Mouse (Mus musculus): ENCODE measurements around the gene Gm9936. TPM values are rescaled to one million over a fixed set of nuclear protein-coding genes. Genes with fewer than 3 reads are reported as not detected.
"Not testable (repeated sequence)": the region's sequence is repeated elsewhere in the genome, so short reads cannot be mapped to it uniquely, and the experiment has no call there.

Gene Gm9936
- total RNA-seq, 1 experiment = not detected

- DNase-seq (ENCODE audit: low read depth, low spot score) = peak; percentile 78
- peaks cover 1 to 4% of the 10 kb centered on the region in 2 experiments; a peak in 2 of 4 replicates for H3K4me1 ChIP-seq (ENCODE audit: control insufficient read depth in 2 of 2, insufficient read depth in 2 of 2, low read length in 2 of 2, poor library complexity in 1 of 2)
- in situ Hi-C loops (cut with MboI; ENCODE audit: low sequenced_read_pairs in 2 of 2, unreplicated experiment in 2 of 2) = no loop called here
- H3K27ac ChIP-seq (ENCODE audit: insufficient read depth, low read depth, low read length, poor library complexity, severe bottlenecking) = no peak overlapping the region
- H3K36me3 ChIP-seq (ENCODE audit: control insufficient read depth, insufficient read depth, low read length, poor library complexity, severe bottlenecking) = no peaks in the 10 kb centered on the region
- peak overlapping the region; percentile 53 for H3K9ac ChIP-seq (ENCODE audit: insufficient read depth, low read depth, low read length, poor library complexity, severe bottlenecking)
- TF ChIP-seq ZC3H11A (IDR thresholded peaks at IDR 0.05; ENCODE audit: borderline replicate concordance, low read depth, low read length) (peak; percentile 62), CHD2 (IDR thresholded peaks at IDR 0.05; ENCODE audit: low read depth, low read length) (no peak)
- H3K4me3 ChIP-seq (ENCODE audit: insufficient read depth in 1 of 2, low read depth in 1 of 2, low read length in 2 of 2, poor library complexity in 1 of 2, severe bottlenecking in 1 of 2) = peak overlapping the region; percentile 12 to 50; a peak in 2 of 4 replicates
- H3K9me3 ChIP-seq (ENCODE audit: control insufficient read depth, insufficient read depth, low read depth, low read length) = no peaks in the 10 kb centered on the region
These were observed 771 bp upstream of the Gm9936 start for GRCm38 (mm10) chr5:114859253-114859652.

DNA sequence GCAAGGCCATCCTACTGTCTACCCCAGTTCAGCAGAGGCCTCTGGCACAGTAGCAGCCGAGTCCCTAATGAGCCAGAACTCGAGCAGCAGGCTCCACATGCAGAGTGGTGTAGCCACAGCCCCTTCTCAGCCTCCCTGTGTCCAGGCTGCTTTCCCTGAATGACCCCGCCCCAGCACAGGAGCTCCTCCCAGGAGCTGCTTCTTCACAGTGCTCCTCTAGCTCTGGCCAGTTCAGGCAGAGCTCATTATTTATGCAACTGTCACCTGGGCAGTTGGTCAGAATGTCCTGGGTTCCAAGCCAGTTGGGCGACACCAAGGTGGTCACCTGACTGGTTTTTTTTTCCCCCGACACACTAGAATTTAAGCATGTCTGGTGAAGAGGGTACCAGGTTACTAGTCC is 5.1 kb downstream of the Gm9936 start, which contains the start of gene 4930519G04Rik:
4930519G04Rik (plus strand) TSS at position 301 of the 400 bp plus-strand sequence.
- H3K4me3 ChIP-seq (ENCODE audit: insufficient read depth in 1 of 2, low read depth in 1 of 2, low read length in 2 of 2, poor library complexity in 1 of 2, severe bottlenecking in 1 of 2); H3K4me1 ChIP-seq (ENCODE audit: control insufficient read depth in 2 of 2, insufficient read depth in 2 of 2, low read length in 2 of 2, poor library complexity in 1 of 2); H3K9ac ChIP-seq (ENCODE audit: insufficient read depth, low read depth, low read length, poor library complexity, severe bottlenecking); H3K9me3 ChIP-seq (ENCODE audit: control insufficient read depth, insufficient read depth, low read depth, low read length); H3K27ac ChIP-seq (ENCODE audit: insufficient read depth, low read depth, low read length, poor library complexity, severe bottlenecking); in situ Hi-C loops (cut with MboI; ENCODE audit: low sequenced_read_pairs in 2 of 2, unreplicated experiment in 2 of 2); DNase-seq (ENCODE audit: low read depth, low spot score); H3K36me3 ChIP-seq (ENCODE audit: control insufficient read depth, insufficient read depth, low read length, poor library complexity, severe bottlenecking): not testable (repeated sequence)

- H3K9me3 ChIP-seq (ENCODE audit: control insufficient read depth, insufficient read depth, low read depth, low read length) = no peaks in the 10 kb centered on the region
- H3K27ac ChIP-seq (ENCODE audit: insufficient read depth, low read depth, low read length, poor library complexity, severe bottlenecking) = no peak overlapping the region
- no peak overlapping the region for H3K4me3 ChIP-seq (ENCODE audit: insufficient read depth in 1 of 2, low read depth in 1 of 2, low read length in 2 of 2, poor library complexity in 1 of 2, severe bottlenecking in 1 of 2)
- DNase-seq (ENCODE audit: low read depth, low spot score) = no peak
- H3K36me3 ChIP-seq (ENCODE audit: control insufficient read depth, insufficient read depth, low read length, poor library complexity, severe bottlenecking) = no peaks in the 10 kb centered on the region
- in situ Hi-C loops (cut with MboI; ENCODE audit: low sequenced_read_pairs in 2 of 2, unreplicated experiment in 2 of 2) = no loop called here
- H3K4me1 ChIP-seq (ENCODE audit: control insufficient read depth in 2 of 2, insufficient read depth in 2 of 2, low read length in 2 of 2, poor library complexity in 1 of 2) = peaks cover 0 to 6% of the 10 kb centered on the region in 2 experiments; a peak in 1 of 4 replicates
- H3K9ac ChIP-seq (ENCODE audit: insufficient read depth, low read depth, low read length, poor library complexity, severe bottlenecking) = no peak overlapping the region
- TF ChIP-seq CHD2 (IDR thresholded peaks at IDR 0.05; ENCODE audit: low read depth, low read length) = no peak
- no peak for TF ChIP-seq ZNF384 (IDR thresholded peaks at IDR 0.05; ENCODE audit: low read depth, low read length)
- no peak for TF ChIP-seq HCFC1 (IDR thresholded peaks at IDR 0.05; ENCODE audit: borderline replicate concordance, insufficient read depth, low read length)
- no peak for TF ChIP-seq ZC3H11A (IDR thresholded peaks at IDR 0.05; ENCODE audit: borderline replicate concordance, low read depth, low read length)
- no peak for TF ChIP-seq MAFK (IDR thresholded peaks at IDR 0.05; ENCODE audit: insufficient read depth, low read depth, low read length)
These were observed 6.8 kb downstream of the Gm9936 start for GRCm38 (mm10) chr5:114851565-114852236.

GRCm38 (mm10) chr5:114844371-114844770 is 14.1 kb downstream of the Gm9936 start:
- H3K27ac ChIP-seq (ENCODE audit: insufficient read depth, low read depth, low read length, poor library complexity, severe bottlenecking); H3K9me3 ChIP-seq (ENCODE audit: control insufficient read depth, insufficient read depth, low read depth, low read length); DNase-seq (ENCODE audit: low read depth, low spot score); in situ Hi-C loops (cut with MboI; ENCODE audit: low sequenced_read_pairs in 2 of 2, unreplicated experiment in 2 of 2); H3K36me3 ChIP-seq (ENCODE audit: control insufficient read depth, insufficient read depth, low read length, poor library complexity, severe bottlenecking); H3K9ac ChIP-seq (ENCODE audit: insufficient read depth, low read depth, low read length, poor library complexity, severe bottlenecking); H3K4me3 ChIP-seq (ENCODE audit: insufficient read depth in 1 of 2, low read depth in 1 of 2, low read length in 2 of 2, poor library complexity in 1 of 2, severe bottlenecking in 1 of 2): not testable (repeated sequence)
- peaks cover 0 to 16% of the 10 kb centered on the region in 2 experiments; a peak in 1 of 4 replicates for H3K4me1 ChIP-seq (ENCODE audit: control insufficient read depth in 2 of 2, insufficient read depth in 2 of 2, low read length in 2 of 2, poor library complexity in 1 of 2)

GRCm38 (mm10) chr5:114842674-114843073 is 15.8 kb downstream of the Gm9936 start:
- no peak overlapping the region for H3K9ac ChIP-seq (ENCODE audit: insufficient read depth, low read depth, low read length, poor library complexity, severe bottlenecking)
- H3K36me3 ChIP-seq (ENCODE audit: control insufficient read depth, insufficient read depth, low read length, poor library complexity, severe bottlenecking) = no peaks in the 10 kb centered on the region
- no peak overlapping the region for H3K27ac ChIP-seq (ENCODE audit: insufficient read depth, low read depth, low read length, poor library complexity, severe bottlenecking)
- no peak for TF ChIP-seq ZC3H11A (IDR thresholded peaks at IDR 0.05; ENCODE audit: borderline replicate concordance, low read depth, low read length)
- no peak for TF ChIP-seq HCFC1 (IDR thresholded peaks at IDR 0.05; ENCODE audit: borderline replicate concordance, insufficient read depth, low read length)
- TF ChIP-seq ZNF384 (IDR thresholded peaks at IDR 0.05; ENCODE audit: low read depth, low read length) = no peak
- no peak for TF ChIP-seq MAFK (IDR thresholded peaks at IDR 0.05; ENCODE audit: insufficient read depth, low read depth, low read length)
- TF ChIP-seq CHD2 (IDR thresholded peaks at IDR 0.05; ENCODE audit: low read depth, low read length) = no peak
- in situ Hi-C loops (cut with MboI; ENCODE audit: low sequenced_read_pairs in 2 of 2, unreplicated experiment in 2 of 2) = no loop called here
- DNase-seq (ENCODE audit: low read depth, low spot score) = no peak
- no peak overlapping the region for H3K4me3 ChIP-seq (ENCODE audit: insufficient read depth in 1 of 2, low read depth in 1 of 2, low read length in 2 of 2, poor library complexity in 1 of 2, severe bottlenecking in 1 of 2)
- H3K9me3 ChIP-seq (ENCODE audit: control insufficient read depth, insufficient read depth, low read depth, low read length) = no peaks in the 10 kb centered on the region
- H3K4me1 ChIP-seq (ENCODE audit: control insufficient read depth in 2 of 2, insufficient read depth in 2 of 2, low read length in 2 of 2, poor library complexity in 1 of 2) = peaks cover 0 to 16% of the 10 kb centered on the region in 2 experiments; a peak in 1 of 4 replicates

DNA sequence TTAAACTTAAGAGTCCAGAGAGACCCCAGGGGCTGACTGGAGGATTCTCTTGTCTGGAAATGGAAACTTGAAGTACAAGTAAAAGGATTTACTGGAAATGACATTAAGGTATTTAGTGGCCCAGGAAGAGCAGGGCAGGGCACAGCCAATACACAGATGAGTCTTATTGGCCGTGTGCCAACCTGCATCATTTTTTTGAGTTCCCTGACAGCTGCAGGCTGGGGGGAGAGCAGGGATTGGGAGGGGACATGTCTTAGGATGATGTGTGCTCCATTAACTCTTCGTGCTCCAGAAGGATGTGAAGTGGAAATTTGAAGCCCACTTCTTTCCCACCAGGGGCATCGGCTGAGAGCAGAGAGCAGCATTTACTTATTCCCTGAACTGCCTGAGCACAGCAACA is 16.3 kb downstream of the Gm9936 start:
- H3K9ac ChIP-seq (ENCODE audit: insufficient read depth, low read depth, low read length, poor library complexity, severe bottlenecking); in situ Hi-C loops (cut with MboI; ENCODE audit: low sequenced_read_pairs in 2 of 2, unreplicated experiment in 2 of 2); H3K27ac ChIP-seq (ENCODE audit: insufficient read depth, low read depth, low read length, poor library complexity, severe bottlenecking); H3K4me3 ChIP-seq (ENCODE audit: insufficient read depth in 1 of 2, low read depth in 1 of 2, low read length in 2 of 2, poor library complexity in 1 of 2, severe bottlenecking in 1 of 2); H3K9me3 ChIP-seq (ENCODE audit: control insufficient read depth, insufficient read depth, low read depth, low read length); DNase-seq (ENCODE audit: low read depth, low spot score); H3K36me3 ChIP-seq (ENCODE audit: control insufficient read depth, insufficient read depth, low read length, poor library complexity, severe bottlenecking): not testable (repeated sequence)
- H3K4me1 ChIP-seq (ENCODE audit: control insufficient read depth in 2 of 2, insufficient read depth in 2 of 2, low read length in 2 of 2, poor library complexity in 1 of 2) = peaks cover 0 to 14% of the 10 kb centered on the region in 2 experiments; a peak in 1 of 4 replicates

DNA sequence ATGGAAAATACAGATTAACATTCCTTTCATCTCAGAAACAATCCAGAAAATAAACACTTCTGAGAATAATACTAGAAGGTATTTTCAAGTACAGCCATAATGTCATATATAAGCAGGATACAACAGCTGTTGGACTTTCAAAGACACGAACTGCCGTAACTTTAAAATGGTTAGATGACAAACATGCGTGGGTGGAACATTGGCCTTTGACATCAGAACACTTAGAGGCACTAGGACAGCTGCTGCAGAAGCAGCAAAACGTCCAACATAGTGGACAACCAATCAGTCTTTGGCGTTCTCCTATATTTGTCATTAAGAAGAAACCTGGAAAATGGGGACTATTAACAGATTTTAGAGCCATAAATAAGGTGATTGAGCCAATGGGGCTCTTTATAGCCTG is 18.0 kb downstream of the Gm9936 start:
- H3K9me3 ChIP-seq (ENCODE audit: control insufficient read depth, insufficient read depth, low read depth, low read length); DNase-seq (ENCODE audit: low read depth, low spot score); H3K36me3 ChIP-seq (ENCODE audit: control insufficient read depth, insufficient read depth, low read length, poor library complexity, severe bottlenecking); H3K4me1 ChIP-seq (ENCODE audit: control insufficient read depth in 2 of 2, insufficient read depth in 2 of 2, low read length in 2 of 2, poor library complexity in 1 of 2); in situ Hi-C loops (cut with MboI; ENCODE audit: low sequenced_read_pairs in 2 of 2, unreplicated experiment in 2 of 2); H3K4me3 ChIP-seq (ENCODE audit: insufficient read depth in 1 of 2, low read depth in 1 of 2, low read length in 2 of 2, poor library complexity in 1 of 2, severe bottlenecking in 1 of 2); H3K27ac ChIP-seq (ENCODE audit: insufficient read depth, low read depth, low read length, poor library complexity, severe bottlenecking); H3K9ac ChIP-seq (ENCODE audit: insufficient read depth, low read depth, low read length, poor library complexity, severe bottlenecking): not testable (repeated sequence)

Measured in ES-E14 (cell line).